Mouse (Mus musculus) liver, embryonic 14.5 days (tissue): Measurements from ENCODE around the gene Rab8a.

Experiments
- CTCF ChIP-seq: IDR thresholded peaks from 2 replicates; pipeline ENCODE4 v1.5.1; 2016; ENCODE audit warnings: antibody characterized with exemption, low read depth, control low read depth
- EP300 ChIP-seq: IDR thresholded peaks from 2 replicates; pipeline ENCODE4 v1.6.1; 2016; ENCODE audit warnings: antibody characterized with exemption, low read depth

DNA sequence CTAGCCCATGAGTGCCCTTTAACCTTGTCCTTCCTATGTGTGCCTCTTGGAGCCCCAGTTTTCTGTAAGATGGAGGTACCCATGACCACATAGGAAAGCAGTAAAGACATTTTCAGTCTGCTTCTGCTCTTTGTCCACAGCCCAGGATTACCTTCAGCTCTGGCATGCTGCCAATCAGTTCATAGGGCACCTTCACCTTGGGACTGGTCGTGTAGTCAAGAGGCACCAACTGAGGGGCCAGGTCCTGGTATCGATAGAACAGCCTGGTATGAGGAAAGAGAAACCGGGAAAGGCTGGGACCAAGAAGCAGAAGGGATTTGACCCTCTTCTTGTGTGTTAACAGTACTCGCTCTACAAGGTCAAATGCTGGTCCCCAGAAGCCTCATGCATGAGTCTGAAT lies 49.2 kb downstream of the Rab8a start:
- TF ChIP-seq CTCF (no peak), EP300 (no peak)
